Mouse (Mus musculus): Measurements from ENCODE around the gene Scube1.
A peak's percentile ranks its signal among the peaks of the same experiment; 100 is the strongest.

Gene Scube1

GRCm38 (mm10) chr15:83595364-83595711, 129.5 kb downstream of the Scube1 start:
- no peak for DNase-seq (ENCODE audit: low spot score)

GRCm38 (mm10) chr15:83594513-83595363, 130.1 kb downstream of the Scube1 start, which contains the start of gene Ttll12:
Gene Ttll12, minus strand, starts transcription at chr15:83595157.
- DNase-seq (ENCODE audit: low spot score), result peak; percentile 86

GRCm38 (mm10) chr15:83593702-83594512, 130.9 kb downstream of the Scube1 start:
- no peak for DNase-seq (ENCODE audit: low spot score)

DNA sequence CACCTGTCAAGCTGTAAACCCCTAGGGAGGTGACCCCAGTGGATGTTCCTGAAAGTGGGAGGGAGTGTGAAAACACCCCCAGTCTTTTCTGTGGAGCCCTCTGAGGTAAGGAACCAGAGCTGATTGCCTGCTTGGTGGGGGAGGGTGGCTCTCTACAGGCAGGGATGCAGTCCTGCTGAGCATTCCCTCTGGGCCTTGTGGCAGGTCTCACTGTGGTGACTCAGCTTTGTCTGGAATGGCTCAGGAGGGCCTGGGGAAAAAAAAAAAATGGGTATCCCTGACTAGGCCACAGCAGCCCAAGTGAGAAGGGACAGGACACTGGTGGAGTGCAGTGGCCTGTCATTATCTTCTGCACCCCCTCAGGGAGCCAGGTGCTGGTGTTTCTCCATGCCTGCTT, 131.6 kb downstream of the Scube1 start:
- no peak for DNase-seq (ENCODE audit: low spot score)

GRCm38 (mm10) chr15:83592260-83593188, 132.3 kb downstream of the Scube1 start:
- DNase-seq (ENCODE audit: low spot score), result no peak

- no peak for DNase-seq (ENCODE audit: low spot score)
These were observed 133.1 kb downstream of the Scube1 start for GRCm38 (mm10) chr15:83591758-83592157.

DNA sequence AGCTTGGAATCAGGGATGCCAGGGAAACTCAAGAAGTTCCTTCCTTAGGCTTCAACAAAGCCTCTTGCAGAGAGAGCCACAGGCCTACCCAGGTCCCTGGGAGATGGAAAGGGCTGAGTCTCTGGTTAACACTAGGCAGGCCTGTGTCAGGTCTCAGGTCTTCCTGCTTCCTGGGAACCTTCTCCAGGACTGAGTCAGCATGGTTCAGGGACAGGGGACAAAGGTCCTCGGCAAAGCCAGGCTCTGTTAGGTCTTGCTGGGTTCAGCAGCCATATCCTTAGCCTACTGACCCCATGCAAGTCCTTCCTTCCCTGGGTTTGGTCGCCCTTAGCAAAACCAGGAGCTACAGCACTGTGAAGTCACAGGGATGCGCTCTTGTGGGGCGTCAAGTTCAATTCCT, 134.0 kb downstream of the Scube1 start:
- DNase-seq (ENCODE audit: low spot score), result no peak

GRCm38 (mm10) chr15:83584741-83585220, 140.0 kb downstream of the Scube1 start:
- no peak for DNase-seq (ENCODE audit: low spot score)

- DNase-seq (ENCODE audit: low spot score), result no peak
These were observed 141.2 kb downstream of the Scube1 start for GRCm38 (mm10) chr15:83583419-83584156.

- no peak for DNase-seq (ENCODE audit: low spot score)
These were observed 141.9 kb downstream of the Scube1 start for GRCm38 (mm10) chr15:83582931-83583330.

DNA sequence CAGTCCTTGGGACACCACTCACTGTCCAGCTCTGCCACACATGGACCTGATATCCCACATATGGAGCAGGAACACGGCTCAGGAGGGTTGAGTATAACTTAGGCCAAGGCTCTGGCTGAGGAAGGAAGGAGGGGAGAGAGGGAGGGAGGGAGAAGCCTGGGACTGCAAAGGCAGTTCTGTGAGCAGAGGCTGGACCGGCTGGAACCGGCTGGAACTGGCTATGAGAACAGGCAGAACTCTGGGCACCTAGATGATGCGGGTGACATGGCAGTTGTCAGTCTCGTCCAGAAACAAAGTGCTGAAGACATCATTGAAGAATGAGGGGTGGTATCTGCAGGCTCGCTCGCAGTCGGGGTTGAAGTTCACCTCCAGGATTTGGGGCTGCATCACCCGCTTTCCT, 148.2 kb downstream of the Scube1 start:
- DNase-seq (ENCODE audit: low spot score), result no peak

GRCm38 (mm10) chr15:83575543-83575942, 149.3 kb downstream of the Scube1 start:
- DNase-seq (ENCODE audit: low spot score), result no peak

- DNase-seq (ENCODE audit: low spot score), result no peak
These were observed 150.0 kb downstream of the Scube1 start for GRCm38 (mm10) chr15:83574731-83575351.

DNA sequence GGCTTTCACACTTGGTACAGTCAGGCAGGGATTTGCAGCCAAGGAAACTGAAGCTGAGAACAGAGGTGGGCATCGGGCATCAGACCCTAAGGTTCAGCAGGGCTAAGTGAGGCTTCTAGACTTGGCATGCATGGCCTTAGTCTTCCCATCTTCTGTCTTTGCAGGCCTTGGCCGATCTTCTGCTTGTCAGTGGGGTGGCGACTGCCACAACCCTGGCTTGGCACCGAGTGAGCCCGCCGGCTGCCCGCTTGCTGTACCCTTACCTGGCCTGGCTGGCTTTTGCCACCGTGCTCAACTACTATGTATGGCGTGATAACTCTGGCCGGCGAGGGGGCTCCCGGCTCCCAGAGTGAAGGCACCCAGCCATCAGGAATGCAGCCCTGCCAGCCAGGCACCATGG, 151.2 kb downstream of the Scube1 start:
- DNase-seq (ENCODE audit: low spot score), result no peak

DNA sequence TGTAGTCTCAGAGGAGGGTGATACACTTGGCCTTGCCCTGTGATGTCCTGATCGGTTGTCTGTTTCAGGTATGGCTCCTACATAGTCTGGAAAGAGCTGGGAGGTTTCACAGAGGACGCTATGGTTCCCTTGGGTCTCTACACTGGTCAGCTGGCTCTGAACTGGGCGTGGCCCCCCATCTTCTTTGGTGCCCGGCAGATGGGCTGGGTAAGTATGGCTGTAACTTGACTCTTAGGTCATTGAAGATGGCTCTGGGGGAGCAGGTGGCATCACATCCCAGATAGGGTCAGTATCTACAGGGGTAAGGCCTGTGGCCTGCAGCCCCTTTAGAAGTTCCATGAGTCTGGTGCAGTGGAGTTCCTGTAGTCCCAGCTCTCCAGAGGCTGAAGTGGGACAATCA, 152.7 kb downstream of the Scube1 start:
- DNase-seq (ENCODE audit: low spot score), result no peak

DNA sequence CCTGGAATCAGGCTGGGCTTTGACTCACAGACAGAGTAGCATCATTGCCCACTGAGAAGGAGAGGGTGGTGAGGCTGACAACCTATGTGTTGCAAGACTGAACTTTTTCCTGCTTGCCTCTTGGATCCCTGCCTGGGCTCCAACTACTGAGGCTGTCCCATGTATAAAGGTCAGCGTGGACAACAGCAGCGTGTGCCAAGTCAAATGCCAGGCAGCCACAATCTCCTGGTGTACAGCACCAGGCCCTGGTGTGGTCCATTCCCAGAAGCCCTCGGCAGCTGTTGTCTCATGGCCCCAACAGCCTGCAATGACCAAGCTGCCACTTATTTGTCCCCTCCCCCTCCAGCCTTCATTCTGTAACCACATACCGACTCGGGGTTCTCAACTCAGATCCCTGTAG, 153.2 kb downstream of the Scube1 start:
- DNase-seq (ENCODE audit: low spot score), result no peak

DNA sequence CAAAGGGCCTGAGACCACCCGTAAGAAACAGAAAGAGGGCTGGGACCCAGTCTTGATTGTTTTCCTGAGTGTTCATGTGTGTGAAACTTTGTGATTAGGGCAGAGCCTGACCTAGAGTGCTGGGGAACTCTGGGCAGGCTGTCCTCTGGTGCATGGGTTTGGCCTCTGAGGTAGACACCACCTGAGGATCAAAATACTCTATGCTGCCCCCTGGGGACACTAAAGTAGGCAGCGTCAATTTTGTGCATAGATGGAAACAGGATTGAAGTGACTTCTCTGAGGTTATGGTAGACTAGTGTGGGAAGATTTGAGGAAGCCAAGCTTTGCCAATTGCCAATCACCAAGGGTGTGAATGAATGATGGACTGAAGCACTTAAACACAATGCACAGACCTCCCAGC, 154.2 kb downstream of the Scube1 start:
- DNase-seq (ENCODE audit: low spot score), result no peak

- no peak for DNase-seq (ENCODE audit: low spot score)
These were observed 155.1 kb downstream of the Scube1 start for GRCm38 (mm10) chr15:83569682-83570081.

DNA sequence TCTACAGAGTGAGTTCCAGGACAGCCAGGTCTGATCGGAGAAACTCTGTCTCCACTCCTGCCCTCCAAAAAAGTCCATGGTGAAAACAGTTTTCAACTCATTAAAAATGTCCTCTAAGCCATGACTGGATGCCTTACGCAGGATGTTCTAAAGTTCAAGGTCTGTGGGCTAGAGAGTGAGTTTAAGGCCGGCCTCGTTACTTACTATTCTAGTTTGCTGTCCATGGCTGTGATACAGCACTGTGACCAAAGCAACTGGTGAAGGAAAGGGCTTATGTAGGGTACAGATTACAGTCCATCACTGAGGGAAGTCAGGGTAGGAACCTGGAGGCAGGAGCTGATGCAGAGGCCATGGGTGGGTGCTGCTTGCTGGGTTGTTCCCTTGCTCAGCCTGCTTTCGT, 156.3 kb downstream of the Scube1 start:
- DNase-seq (ENCODE audit: low spot score), result no peak

GRCm38 (mm10) chr15:83567728-83568127, 157.1 kb downstream of the Scube1 start:
- DNase-seq (ENCODE audit: low spot score), result no peak

GRCm38 (mm10) chr15:83566006-83566405, 158.8 kb downstream of the Scube1 start:
- DNase-seq (ENCODE audit: low spot score), result no peak

All from layer of hippocampus, adult 9-10 months (tissue).